Mouse (Mus musculus) limb, embryonic 15.5 days (tissue): ENCODE measurements around the gene Atoh8. TPM values are rescaled to one million over a fixed set of nuclear protein-coding genes. Genes with fewer than 3 reads are reported as not detected.

Source experiments
- ATAC-seq: fragments of 200-750 bp; cut with Nextera tagmentation; 2 replicates; pipeline ENCODE4 v1.8.0; 2017; ENCODE audit warnings: low read depth, moderate TSS enrichment; ENCODE audit not compliant: insufficient number of reproducible peaks, low FRiP score, low TSS enrichment
- H3K27ac ChIP-seq: fragments of 300-500 bp; sonication (generic); 2 replicates; pipeline ENCODE4 v1.5.1; 2015; ENCODE audit warnings: moderate library complexity, mild to moderate bottlenecking, inconsistent platforms
- H3K27me3 ChIP-seq: fragments of 300-500 bp; sonication (generic); 2 replicates; pipeline ENCODE4 v1.6.1; 2015; ENCODE audit warnings: inconsistent platforms
- H3K36me3 ChIP-seq: fragments of 300-500 bp; sonication (generic); 2 replicates; pipeline ENCODE4 v1.6.1; 2015; ENCODE audit warnings: inconsistent platforms
- H3K4me1 ChIP-seq: fragments of 300-500 bp; sonication (generic); 2 replicates; pipeline ENCODE4 v1.6.1; 2015; ENCODE audit warnings: inconsistent platforms
- H3K4me2 ChIP-seq: fragments of 300-500 bp; sonication (generic); 2 replicates; pipeline ENCODE4 v1.6.1; 2015; ENCODE audit warnings: mild to moderate bottlenecking, inconsistent platforms
- H3K4me3 ChIP-seq: fragments of 300-500 bp; sonication (generic); 2 replicates; pipeline ENCODE4 v1.5.1; 2015; ENCODE audit warnings: mild to moderate bottlenecking, inconsistent platforms
- H3K9ac ChIP-seq: fragments of 300-500 bp; sonication (generic); 2 replicates; pipeline ENCODE4 v1.6.1; 2015; ENCODE audit warnings: inconsistent platforms
- H3K9me3 ChIP-seq: fragments of 300-500 bp; sonication (generic); 2 replicates; pipeline ENCODE4 v1.6.1; 2016; ENCODE audit warnings: inconsistent platforms
- WGBS: fragments of 180-500 bp; shearing (Covaris S2); methylation state at CpG from one replicate; pipeline ENCODE4 v1.1.7; 2015; 5-methylcytosine and 5-hydroxymethylcytosine counted together
- polyA plus RNA-seq: library from polyadenylated mRNA; unstranded; fragments of >200 nt; fragmentation: Nextera tagmentation; extraction: Ambion mirVana; gene quantifications from 2 replicates; pipeline ENCODE4 v1.2.1, GENCODE M21; 2015

Gene Atoh8
- polyA plus RNA-seq, 1 experiment from 2014 or later, result 17.0 TPM

- Histone ChIP-seq H3K4me3 (no peak overlapping the region), H3K9ac (no peak overlapping the region), H3K9me3 (no peaks in the 10 kb centered on the region), H3K27me3 (peaks cover 22% of the 10 kb centered on the region), H3K27ac (no peak overlapping the region), H3K36me3 (no peaks in the 10 kb centered on the region), H3K4me2 (no peak overlapping the region), H3K4me1 (peaks cover 82% of the 10 kb centered on the region)
- no peak for ATAC-seq
- WGBS, result 0% methylated on average over 5 of the region's 5 CpGs
Measured at GRCm38 (mm10) chr6:72237035-72237434, 1.7 kb upstream of the Atoh8 start.

- 45% methylated on average over 16 of the region's 16 CpGs for WGBS
- H3K4me2 ChIP-seq, result peak overlapping the region; percentile 97
- no peak for ATAC-seq
- H3K9me3 ChIP-seq, result no peaks in the 10 kb centered on the region
- no peaks in the 10 kb centered on the region for H3K36me3 ChIP-seq
- peak overlapping the region; percentile 58; the same call in 1 of the 2 replicates for H3K9ac ChIP-seq
- peak overlapping the region; percentile 80 for H3K27ac ChIP-seq
- H3K4me3 ChIP-seq, result peak overlapping the region; percentile 70
- peaks cover 22% of the 10 kb centered on the region for H3K27me3 ChIP-seq
- peaks cover 82% of the 10 kb centered on the region for H3K4me1 ChIP-seq
Measured at GRCm38 (mm10) chr6:72235807-72236407, 530 bp upstream of the Atoh8 start.

GRCm38 (mm10) chr6:72234372-72235097, 842 bp downstream of the Atoh8 start:
- peak overlapping the region; percentile 97 for H3K4me2 ChIP-seq
- H3K27me3 ChIP-seq, result peaks cover 16% of the 10 kb centered on the region
- H3K4me1 ChIP-seq, result peaks cover 94% of the 10 kb centered on the region
- H3K9me3 ChIP-seq, result no peaks in the 10 kb centered on the region
- no peaks in the 10 kb centered on the region for H3K36me3 ChIP-seq
- H3K4me3 ChIP-seq, result peak overlapping the region; percentile 70
- ATAC-seq, result no peak
- under 1% methylated on average over 79 of the region's 79 CpGs for WGBS
- H3K9ac ChIP-seq, result peak overlapping the region; percentile 58
- peak overlapping the region; percentile 80 for H3K27ac ChIP-seq

GRCm38 (mm10) chr6:72233950-72234349, 1.4 kb downstream of the Atoh8 start:
- WGBS, result 2% methylated on average over 13 of the region's 13 CpGs
- Histone ChIP-seq H3K9me3 (no peaks in the 10 kb centered on the region), H3K4me3 (peak overlapping the region; percentile 70), H3K4me2 (peak overlapping the region; percentile 97), H3K9ac (peak overlapping the region; percentile 58), H3K4me1 (peaks cover 91% of the 10 kb centered on the region), H3K27ac (peak overlapping the region; percentile 80; the same call in 1 of the 2 replicates), H3K27me3 (peaks cover 14% of the 10 kb centered on the region), H3K36me3 (no peaks in the 10 kb centered on the region)
- ATAC-seq, result no peak

- Histone ChIP-seq H3K4me3 (peak overlapping the region; percentile 70), H3K9ac (no peak overlapping the region), H3K36me3 (no peaks in the 10 kb centered on the region), H3K27me3 (peaks cover 6% of the 10 kb centered on the region; the same call in 1 of the 2 replicates), H3K4me2 (peak overlapping the region; percentile 97), H3K4me1 (peaks cover 81% of the 10 kb centered on the region), H3K9me3 (no peaks in the 10 kb centered on the region), H3K27ac (no peak overlapping the region)
- no peak for ATAC-seq
- WGBS, result 70% methylated on average over 5 of the region's 5 CpGs
Measured at GRCm38 (mm10) chr6:72232870-72233269, 2.5 kb downstream of the Atoh8 start.

GRCm38 (mm10) chr6:72232411-72232810, 3.0 kb downstream of the Atoh8 start:
- Histone ChIP-seq H3K9me3 (no peaks in the 10 kb centered on the region), H3K4me3 (peak overlapping the region; percentile 70), H3K4me1 (peaks cover 77% of the 10 kb centered on the region), H3K27ac (no peak overlapping the region), H3K4me2 (peak overlapping the region; percentile 97), H3K9ac (no peak overlapping the region), H3K36me3 (no peaks in the 10 kb centered on the region), H3K27me3 (peaks cover 6% of the 10 kb centered on the region; the same call in 1 of the 2 replicates)
- ATAC-seq, result no peak
- WGBS, result 88% methylated on average over 14 of the region's 14 CpGs

- ATAC-seq, result no peak; the same call in 1 of the 2 replicates
- no peaks in the 10 kb centered on the region for H3K36me3 ChIP-seq
- H3K27me3 ChIP-seq, result 0 out of 2 replicates have a peak, but pooled peaks cover 4% of the 10 kb centered on the region
- H3K9ac ChIP-seq, result no peak overlapping the region
- no peak overlapping the region for H3K27ac ChIP-seq
- H3K9me3 ChIP-seq, result no peaks in the 10 kb centered on the region
- WGBS, result 23% methylated on average over 5 of the region's 5 CpGs
- H3K4me1 ChIP-seq, result peaks cover 63% of the 10 kb centered on the region
- H3K4me3 ChIP-seq, result no peak overlapping the region
- peak overlapping the region; percentile 19 for H3K4me2 ChIP-seq
Measured at GRCm38 (mm10) chr6:72230875-72231274, 4.5 kb downstream of the Atoh8 start.

- Histone ChIP-seq H3K4me1 (peaks cover 43% of the 10 kb centered on the region), H3K36me3 (no peaks in the 10 kb centered on the region), H3K9me3 (no peaks in the 10 kb centered on the region), H3K4me3 (no peak overlapping the region), H3K27me3 (no peaks in the 10 kb centered on the region), H3K9ac (no peak overlapping the region), H3K4me2 (no peak overlapping the region), H3K27ac (no peak overlapping the region)
- 84% methylated on average over 9 of the region's 9 CpGs for WGBS
- ATAC-seq, result no peak
Measured at GRCm38 (mm10) chr6:72227665-72228265, 7.6 kb downstream of the Atoh8 start.

- WGBS, result 93% methylated on average over 4 of the region's 4 CpGs
- no peaks in the 10 kb centered on the region for H3K9me3 ChIP-seq
Measured at GRCm38 (mm10) chr6:72227011-72227410, 8.4 kb downstream of the Atoh8 start.

GRCm38 (mm10) chr6:72225686-72226085, 9.7 kb downstream of the Atoh8 start:
- Histone ChIP-seq H3K9me3 (no peaks in the 10 kb centered on the region), H3K4me2 (no peak overlapping the region), H3K9ac (no peak overlapping the region), H3K36me3 (no peaks in the 10 kb centered on the region), H3K4me1 (peaks cover 44% of the 10 kb centered on the region), H3K27me3 (0 out of 2 replicates have a peak, but pooled peaks cover 2% of the 10 kb centered on the region), H3K4me3 (no peak overlapping the region), H3K27ac (no peak overlapping the region)
- WGBS, result 64% methylated on average over 3 of the region's 3 CpGs
- ATAC-seq, result no peak

More at GRCm38 (mm10) chr6:72227011-72227410, 8.4 kb downstream of the Atoh8 start:
- H3K27me3 ChIP-seq, result 0 out of 2 replicates have a peak, but pooled peaks cover 2% of the 10 kb centered on the region
- peaks cover 43% of the 10 kb centered on the region for H3K4me1 ChIP-seq
- no peaks in the 10 kb centered on the region for H3K36me3 ChIP-seq
- H3K9ac ChIP-seq, result no peak overlapping the region
- no peak overlapping the region for H3K4me3 ChIP-seq
- ATAC-seq, result no peak
- no peak overlapping the region for H3K27ac ChIP-seq
- H3K4me2 ChIP-seq, result no peak overlapping the region

- WGBS, result 59% methylated on average over 6 of the region's 6 CpGs
- Histone ChIP-seq H3K27ac (no peak overlapping the region), H3K4me1 (peaks cover 49% of the 10 kb centered on the region)
Measured at GRCm38 (mm10) chr6:72223892-72224291, 11.5 kb downstream of the Atoh8 start.

GRCm38 (mm10) chr6:72222876-72223275, 12.5 kb downstream of the Atoh8 start:
- no peak for ATAC-seq

More at GRCm38 (mm10) chr6:72223892-72224291, 11.5 kb downstream of the Atoh8 start:
- Histone ChIP-seq H3K9me3 (no peaks in the 10 kb centered on the region), H3K4me3 (no peak overlapping the region), H3K27me3 (0 out of 2 replicates have a peak, but pooled peaks cover 2% of the 10 kb centered on the region), H3K36me3 (no peaks in the 10 kb centered on the region), H3K9ac (no peak overlapping the region), H3K4me2 (no peak overlapping the region)
- ATAC-seq, result no peak

More at GRCm38 (mm10) chr6:72222876-72223275, 12.5 kb downstream of the Atoh8 start:
- Histone ChIP-seq H3K27me3 (0 out of 2 replicates have a peak, but pooled peaks cover 2% of the 10 kb centered on the region), H3K9ac (no peak overlapping the region), H3K4me3 (no peak overlapping the region), H3K4me1 (peaks cover 59% of the 10 kb centered on the region), H3K9me3 (no peaks in the 10 kb centered on the region), H3K27ac (no peak overlapping the region), H3K4me2 (no peak overlapping the region), H3K36me3 (no peaks in the 10 kb centered on the region)
- WGBS, result 73% methylated on average over 6 of the region's 6 CpGs
